In genomic region chr5:139559782-139560181, GRCm38 (mm10) we compare ENCODE assay signal across 28 mouse cellular contexts. TPM values are rescaled to one million over a fixed set of nuclear protein-coding genes. Genes with fewer than 3 reads are reported as not detected.
DNase-seq lines count a peak whose midpoint lies in the region; ATAC-seq lines count a peak whose summit lies in the region.
"Had no signal": no experiment of that assay in that cellular context is flagged by ENCODE, and none has a peak within 500 bp of the region (broad histone marks: within the 10 kb centered on the region; RNA-seq: fewer than 3 reads in every experiment).

No protein-coding gene starts in this region.

- no peak overlapping the region for H3K4me2 ChIP-seq in forebrain, embryonic 12.5 days
- no peak overlapping the region for H3K4me2 ChIP-seq in forebrain, embryonic 11.5 days (ENCODE audit: low read depth, low read length, severe bottlenecking)
- H3K4me2 ChIP-seq in kidney, embryonic 14.5 days (replicated peaks; ENCODE audit: low read depth, low read length), result no peak overlapping the region
- no peak overlapping the region for H3K4me2 ChIP-seq in neural tube, embryonic 13.5 days
- H3K4me2 ChIP-seq: embryonic facial prominence, embryonic 13.5 days; heart, embryonic 11.5 days; intestine, embryonic 15.5 days; limb, embryonic 12.5 days; liver, embryonic 12.5 days had no signal

- H3K9ac ChIP-seq in forebrain, embryonic 12.5 days, result no peak overlapping the region
- H3K9ac ChIP-seq in forebrain, embryonic 11.5 days (ENCODE audit: low read length), result no peak overlapping the region
- no peak overlapping the region for H3K9ac ChIP-seq in kidney, embryonic 14.5 days (ENCODE audit: low read depth, low read length)
- no peak overlapping the region for H3K9ac ChIP-seq in neural tube, embryonic 13.5 days
- H3K9ac ChIP-seq: embryonic facial prominence, embryonic 13.5 days; intestine, embryonic 15.5 days; limb, embryonic 12.5 days; liver, embryonic 12.5 days had no signal

- ATAC-seq in forebrain, embryonic 12.5 days (ENCODE audit: low FRiP score), result no peak
- ATAC-seq in forebrain, embryonic 11.5 days (replicated peaks; ENCODE audit: low FRiP score), result no peak
- no peak for ATAC-seq in kidney, embryonic 14.5 days (ENCODE audit: low FRiP score, low TSS enrichment)
- no peak for ATAC-seq in neural tube, embryonic 13.5 days (ENCODE audit: low read depth)
- ATAC-seq: liver, embryonic 12.5 days; midbrain, embryonic 16.5 days had no signal

- H3K27ac ChIP-seq in forebrain, embryonic 12.5 days, result peak overlapping the region; percentile 84; the same call in 1 of the 2 replicates
- H3K27ac ChIP-seq in forebrain, embryonic 11.5 days (ENCODE audit: low read depth, low read length), result no peak overlapping the region
- peak overlapping the region; percentile 51; the same call in 1 of the 2 replicates for H3K27ac ChIP-seq in kidney, embryonic 14.5 days (ENCODE audit: low read depth, low read length)
- peak overlapping the region; percentile 82 for H3K27ac ChIP-seq in neural tube, embryonic 13.5 days (replicated peaks)
- H3K27ac ChIP-seq: embryonic facial prominence, embryonic 13.5 days; intestine, embryonic 15.5 days; limb, embryonic 12.5 days; liver, embryonic 12.5 days had no signal

- H3K4me1 ChIP-seq in forebrain, embryonic 12.5 days, result peaks cover 47% of the 10 kb centered on the region
- peaks cover 19% of the 10 kb centered on the region for H3K4me1 ChIP-seq in forebrain, embryonic 11.5 days (replicated peaks; ENCODE audit: control insufficient read depth, insufficient read depth, low read length)
- H3K4me1 ChIP-seq in kidney, embryonic 14.5 days (ENCODE audit: control insufficient read depth, insufficient read depth, low read length), result peaks cover 40% of the 10 kb centered on the region
- H3K4me1 ChIP-seq in neural tube, embryonic 13.5 days (replicated peaks), result peaks cover 55% of the 10 kb centered on the region
- H3K4me1 ChIP-seq: liver, embryonic 12.5 days had no signal

- H3K4me3 ChIP-seq in forebrain, embryonic 12.5 days (replicated peaks), result no peak overlapping the region
- H3K4me3 ChIP-seq in forebrain, embryonic 11.5 days (ENCODE audit: low read depth, low read length), result no peak overlapping the region
- H3K4me3 ChIP-seq in kidney, embryonic 14.5 days (ENCODE audit: low read length), result no peak overlapping the region
- H3K4me3 ChIP-seq in neural tube, embryonic 13.5 days, result no peak overlapping the region
- H3K4me3 ChIP-seq: embryonic facial prominence, embryonic 13.5 days; erythroblast, embryonic 14.5 days; intestine, embryonic 15.5 days; limb, embryonic 12.5 days; liver, embryonic 12.5 days had no signal

- peaks cover 93% of the 10 kb centered on the region for H3K27me3 ChIP-seq in forebrain, embryonic 12.5 days
- peaks cover 53% of the 10 kb centered on the region for H3K27me3 ChIP-seq in forebrain, embryonic 11.5 days (ENCODE audit: control insufficient read depth, insufficient read depth, low read length)
- peaks cover 71% of the 10 kb centered on the region for H3K27me3 ChIP-seq in kidney, embryonic 14.5 days (ENCODE audit: control insufficient read depth, insufficient read depth, low read length)
- peaks cover 94% of the 10 kb centered on the region for H3K27me3 ChIP-seq in neural tube, embryonic 13.5 days

- no peak for DNase-seq in forebrain, embryonic 11.5 days (ENCODE audit: low spot score)
- DNase-seq in kidney, postnatal 14 days, result no peak
- DNase-seq in neural tube, embryonic 10.5 days (ENCODE audit: extremely low spot score, low spot score), result no peak
- no peak for DNase-seq in heart, postnatal 4 days
- DNase-seq: adrenal gland, postnatal 25 days; B cell, adult 2 months; cerebellum, adult 8-10 months; cerebellum, postnatal 36 days; gastrocnemius, postnatal 14 days; heart, adult 11 months; lung, adult 2 months; right cerebral cortex, postnatal 25 days; spleen, adult 18-20 months had no signal

- no peaks in the 10 kb centered on the region for H3K36me3 ChIP-seq in forebrain, embryonic 12.5 days (replicated peaks)
- H3K36me3 ChIP-seq in forebrain, embryonic 11.5 days (ENCODE audit: control insufficient read depth, insufficient read depth, low read length), result no peaks in the 10 kb centered on the region
- H3K36me3 ChIP-seq in kidney, embryonic 14.5 days (ENCODE audit: control insufficient read depth, insufficient read depth, low read length), result no peaks in the 10 kb centered on the region
- H3K36me3 ChIP-seq in neural tube, embryonic 13.5 days, result no peaks in the 10 kb centered on the region
- H3K36me3 ChIP-seq: embryonic facial prominence, embryonic 13.5 days; G1E; hindbrain, embryonic 10.5 days; intestine, embryonic 15.5 days; limb, embryonic 12.5 days; liver, embryonic 12.5 days had no signal

- WGBS in forebrain, embryonic 12.5 days, result 51% methylated on average over 7 of the region's 7 CpGs
- WGBS in forebrain, embryonic 11.5 days, result 55% methylated on average over 7 of the region's 7 CpGs
- WGBS in kidney, embryonic 14.5 days, result 25% methylated on average over 7 of the region's 7 CpGs
- 40% methylated on average over 7 of the region's 7 CpGs for WGBS in neural tube, embryonic 13.5 days

- no peaks in the 10 kb centered on the region for H3K9me3 ChIP-seq in forebrain, embryonic 12.5 days
- no peaks in the 10 kb centered on the region for H3K9me3 ChIP-seq in forebrain, embryonic 11.5 days (ENCODE audit: control insufficient read depth, low read length)
- no peaks in the 10 kb centered on the region for H3K9me3 ChIP-seq in kidney, embryonic 14.5 days (ENCODE audit: control insufficient read depth, low read length)
- H3K9me3 ChIP-seq in neural tube, embryonic 13.5 days, result no peaks in the 10 kb centered on the region
- H3K9me3 ChIP-seq: embryonic facial prominence, embryonic 13.5 days; G1E; hindbrain, embryonic 10.5 days; intestine, embryonic 15.5 days; limb, embryonic 12.5 days; liver, embryonic 12.5 days had no signal

RNA-seq across cellular contexts. Expression of gene Uncx, which starts 16.5 kb away (rescaled TPM):
- polyA plus RNA-seq in forebrain, embryonic 12.5 days (2016; fragmentation: Nextera tagmentation; extraction: Ambion mirVana), result 32.5 and 37.0 TPM in 2 replicates
- polyA plus RNA-seq in forebrain, embryonic 11.5 days (2014; fragmentation: Nextera tagmentation; extraction: Ambion mirVana), result 27.3 and 28.2 TPM in 2 replicates
- polyA plus RNA-seq in kidney, embryonic 14.5 days (2014; fragmentation: Nextera tagmentation; extraction: Ambion mirVana), result 130 and 131 TPM in 2 replicates
- 43.3 and 46.4 TPM in 2 replicates for polyA plus RNA-seq in neural tube, embryonic 13.5 days (2015; fragmentation: Nextera tagmentation; extraction: Ambion mirVana)
- total RNA-seq in heart, postnatal 4 days (2021), result not detected
- total RNA-seq: adrenal gland, postnatal 25 days; CH12.LX; G1E; gastrocnemius, postnatal 14 days; megakaryocyte, adult 5-6 weeks had no signal
- polyA plus RNA-seq: erythroblast, embryonic 14.5 days; G1E; heart, postnatal 0 days; intestine, embryonic 15.5 days; liver, embryonic 12.5 days; lung, adult 2 months had no signal
